Mouse (Mus musculus) heart, postnatal 0 days (tissue): Measurements from ENCODE around the gene Map4k4. TPM values are rescaled to one million over a fixed set of nuclear protein-coding genes. Genes with fewer than 3 reads are reported as not detected.

Experiments used
- ATAC-seq: fragments of 200-750 bp; cut with Nextera tagmentation; 2 replicates; pipeline ENCODE4 v1.8.0; 2017; ENCODE audit warnings: low read depth, moderate number of reproducible peaks, moderate library complexity; ENCODE audit not compliant: insufficient read depth
- DNase-seq: peaks from one replicate; pipeline ENCODE4 v3.0.0-alpha.2; 2016; ENCODE audit warnings: low spot score
- H3K27ac ChIP-seq: fragments of 300-500 bp; sonication (generic); 2 replicates; pipeline ENCODE4 v1.5.1; 2014; ENCODE audit warnings: low read depth, mild to moderate bottlenecking
- H3K27me3 ChIP-seq: fragments of 300-500 bp; sonication (generic); 2 replicates; pipeline ENCODE4 v1.6.1; 2014; ENCODE audit warnings: low read length, mixed read lengths; ENCODE audit not compliant: control insufficient read depth, insufficient read depth
- H3K36me3 ChIP-seq: fragments of 300-500 bp; sonication (generic); replicated peaks from 2 replicates; pipeline ENCODE4 v1.6.1; 2014; ENCODE audit warnings: low read length, mixed read lengths; ENCODE audit not compliant: control insufficient read depth, insufficient read depth
- H3K4me1 ChIP-seq: fragments of 300-500 bp; sonication (generic); 2 replicates; pipeline ENCODE4 v1.6.1; 2014; ENCODE audit warnings: antibody characterized with exemption; ENCODE audit not compliant: control insufficient read depth, insufficient read depth
- H3K4me2 ChIP-seq: fragments of 300-500 bp; sonication (generic); 2 replicates; pipeline ENCODE4 v1.6.1; 2014; ENCODE audit warnings: low read depth, mild to moderate bottlenecking, low read length, moderate library complexity
- H3K4me3 ChIP-seq: fragments of 300-500 bp; sonication (generic); 2 replicates; pipeline ENCODE4 v1.5.1; 2014; ENCODE audit warnings: low read depth, low read length
- H3K9ac ChIP-seq: fragments of 300-500 bp; sonication (generic); replicated peaks from 2 replicates; pipeline ENCODE4 v1.6.1; 2014; ENCODE audit warnings: low read depth, low read length, mixed read lengths
- H3K9me3 ChIP-seq: fragments of 300-500 bp; sonication (generic); replicated peaks from 2 replicates; pipeline ENCODE4 v1.6.1; 2016; ENCODE audit warnings: low read length; ENCODE audit not compliant: control insufficient read depth
- CTCF ChIP-seq: IDR thresholded peaks from 2 replicates; pipeline ENCODE4 v1.5.1; 2016; ENCODE audit warnings: antibody characterized with exemption, control low read depth, low read depth
- EP300 ChIP-seq: IDR thresholded peaks from 2 replicates; pipeline ENCODE4 v1.6.1; 2016; ENCODE audit warnings: antibody characterized with exemption, low read depth
- WGBS: fragments of 180-500 bp; shearing (Covaris S2); extraction: QIAGEN DNeasy Blood & Tissue Kit; methylation state at CpG from one replicate; pipeline ENCODE4 v1.1.7; 2014; 5-methylcytosine and 5-hydroxymethylcytosine counted together
- polyA plus RNA-seq: library from polyadenylated mRNA; unstranded; fragments of >200 nt; fragmentation: Nextera tagmentation; extraction: Ambion mirVana; gene quantifications from 2 replicates; pipeline ENCODE4 v1.2.1, GENCODE M21; 2015
- total RNA-seq: library from RNA; depleted of rRNA; stranded (reverse); fragments of >200 nt; gene quantifications from 2 replicates; pipeline ENCODE4 v1.2.3, GENCODE M21; 2014; ENCODE audit warnings: low replicate concordance

Map4k4 gene
- total and polyA plus RNA-seq, 2 experiments from 2014 or later: 17.4 to 129 TPM

- Histone ChIP-seq H3K4me3 (no peak overlapping the region), H3K4me1 (no peaks in the 10 kb centered on the region), H3K4me2 (no peak overlapping the region), H3K27me3 (no peaks in the 10 kb centered on the region), H3K9ac (no peak overlapping the region), H3K36me3 (peaks cover 89% of the 10 kb centered on the region), H3K9me3 (no peaks in the 10 kb centered on the region), H3K27ac (no peak overlapping the region)
- 93% methylated on average over 15 of the region's 15 CpGs for WGBS
- DNase-seq (no peak), ATAC-seq (no peak)
- TF ChIP-seq EP300: no peak
- no peak for TF ChIP-seq CTCF
These were observed 122.5 kb downstream of the Map4k4 start for GRCm38 (mm10) chr1:40023206-40023605.

- TF ChIP-seq EP300 (no peak), CTCF (no peak)
- no peak for ATAC-seq
- no peak overlapping the region for H3K27ac ChIP-seq
These were observed 123.0 kb downstream of the Map4k4 start for GRCm38 (mm10) chr1:40023748-40024147.

DNA sequence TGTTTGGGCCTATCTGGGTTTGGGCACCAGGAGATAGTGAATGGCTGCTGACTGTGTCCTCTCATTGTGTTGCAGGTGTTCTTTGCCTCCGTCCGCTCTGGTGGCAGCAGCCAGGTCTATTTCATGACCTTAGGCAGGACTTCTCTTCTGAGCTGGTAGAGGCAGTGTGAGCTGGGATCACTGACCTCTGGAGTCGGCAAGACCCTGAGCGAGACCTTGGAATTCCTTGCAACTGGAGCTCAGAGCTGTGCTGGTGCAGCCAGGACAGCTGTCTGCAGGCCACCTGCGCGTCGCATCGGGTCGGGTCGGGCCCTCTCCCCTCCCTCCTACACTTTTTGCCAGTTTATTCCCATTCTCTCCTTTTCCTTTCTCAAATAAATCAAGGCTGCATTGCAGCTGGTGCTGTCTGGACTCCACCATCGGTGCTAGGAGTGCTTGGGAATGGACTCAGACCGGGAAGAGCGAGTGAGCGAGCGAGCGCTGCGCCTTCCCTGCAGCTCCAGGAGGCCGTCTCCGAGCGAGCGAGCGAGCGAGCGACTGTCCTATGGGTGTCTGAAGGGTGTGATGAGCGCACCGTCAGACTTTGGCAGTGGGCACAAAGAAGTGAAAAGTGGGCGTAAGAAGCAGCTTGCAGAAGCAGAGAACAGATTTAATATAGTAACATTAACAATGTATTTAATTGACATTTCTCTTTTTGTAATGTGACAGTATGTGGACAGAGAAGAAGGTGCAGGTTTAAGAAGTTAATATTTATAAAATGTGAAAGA is 124.0 kb downstream of the Map4k4 start:
- no peaks in the 10 kb centered on the region for H3K27me3 ChIP-seq
- H3K36me3 ChIP-seq: peaks cover 77% of the 10 kb centered on the region
- no peaks in the 10 kb centered on the region for H3K9me3 ChIP-seq
- WGBS: 94% methylated on average over 27 of the region's 27 CpGs
- no peak overlapping the region for H3K4me2 ChIP-seq
- no peak overlapping the region for H3K9ac ChIP-seq
- no peaks in the 10 kb centered on the region for H3K4me1 ChIP-seq
- no peak overlapping the region for H3K27ac ChIP-seq
- DNase-seq: no peak
- TF ChIP-seq CTCF: no peak
- no peak for TF ChIP-seq EP300
- no peak overlapping the region for H3K4me3 ChIP-seq
- no peak for ATAC-seq

More at GRCm38 (mm10) chr1:40023748-40024147, 123.0 kb downstream of the Map4k4 start:
- Histone ChIP-seq H3K4me2 (no peak overlapping the region), H3K27me3 (no peaks in the 10 kb centered on the region), H3K9ac (no peak overlapping the region), H3K4me1 (no peaks in the 10 kb centered on the region), H3K36me3 (peaks cover 86% of the 10 kb centered on the region), H3K9me3 (no peaks in the 10 kb centered on the region), H3K4me3 (no peak overlapping the region)
- 43% methylated on average over 3 of the region's 3 CpGs for WGBS
- no peak for DNase-seq

DNA sequence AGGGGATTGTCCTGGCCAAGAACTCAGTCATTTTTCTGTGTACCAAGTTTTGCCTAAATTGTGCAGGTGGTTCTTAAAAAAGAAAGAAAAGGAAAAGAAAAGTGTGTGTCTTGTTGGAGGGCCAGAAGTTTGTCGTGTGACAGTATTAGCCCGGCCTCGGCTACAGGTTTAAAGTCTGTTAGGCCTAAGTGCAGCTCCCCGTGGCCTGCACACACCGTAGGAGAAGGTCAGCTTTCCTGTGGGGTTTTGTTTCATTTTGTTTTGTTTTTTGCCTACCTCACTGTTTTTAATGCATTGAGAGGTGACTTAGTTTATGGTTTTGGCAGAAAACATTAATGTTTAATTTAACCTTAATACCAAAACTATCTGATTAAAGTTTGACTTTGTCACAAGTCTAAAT is 124.7 kb downstream of the Map4k4 start:
- 93% methylated on average over 5 of the region's 5 CpGs for whole genome bisulfite sequencing
- TF ChIP-seq CTCF (no peak), EP300 (no peak)
- Histone ChIP-seq H3K27me3 (no peaks in the 10 kb centered on the region), H3K27ac (no peak overlapping the region), H3K36me3 (peaks cover 70% of the 10 kb centered on the region), H3K4me2 (no peak overlapping the region), H3K9ac (no peak overlapping the region), H3K4me3 (no peak overlapping the region), H3K4me1 (no peaks in the 10 kb centered on the region), H3K9me3 (no peaks in the 10 kb centered on the region)
- DNase-seq: no peak
- ATAC-seq: no peak

GRCm38 (mm10) chr1:40027116-40027620 is 126.5 kb downstream of the Map4k4 start:
- no peaks in the 10 kb centered on the region for H3K4me1 ChIP-seq
- H3K9me3 ChIP-seq: no peaks in the 10 kb centered on the region
- H3K27ac ChIP-seq: no peak overlapping the region
- WGBS: 78% methylated on average over 7 of the region's 7 CpGs
- no peak for DNase-seq
- H3K27me3 ChIP-seq: no peaks in the 10 kb centered on the region
- H3K4me2 ChIP-seq: no peak overlapping the region
- H3K4me3 ChIP-seq: no peak overlapping the region
- ATAC-seq: no peak
- TF ChIP-seq EP300 (no peak), CTCF (no peak)
- H3K36me3 ChIP-seq: peaks cover 55% of the 10 kb centered on the region
- H3K9ac ChIP-seq: no peak overlapping the region
